Mouse (Mus musculus) neural tube, embryonic 13.5 days (tissue): ENCODE measurements around the gene Cep295nl. TPM values are rescaled to one million over a fixed set of nuclear protein-coding genes. Genes with fewer than 3 reads are reported as not detected.
A peak's percentile ranks its signal among the peaks of the same experiment; 100 is the strongest.

Experiments used
- ATAC-seq: fragments of 200-750 bp; cut with Nextera tagmentation; 2 replicates; pipeline ENCODE4 v1.8.0; 2017; ENCODE audit warnings: low read depth, mild to moderate bottlenecking, moderate TSS enrichment, moderate library complexity
- H3K27ac ChIP-seq: fragments of 300-500 bp; sonication (generic); replicated peaks from 2 replicates; pipeline ENCODE4 v1.5.1; 2015; ENCODE audit warnings: moderate library complexity, mild to moderate bottlenecking, inconsistent platforms
- H3K27me3 ChIP-seq: fragments of 300-500 bp; sonication (generic); 2 replicates; pipeline ENCODE4 v1.6.1; 2015; ENCODE audit warnings: mild to moderate bottlenecking, inconsistent platforms
- H3K36me3 ChIP-seq: fragments of 300-500 bp; sonication (generic); 2 replicates; pipeline ENCODE4 v1.6.1; 2015; ENCODE audit warnings: mild to moderate bottlenecking, inconsistent platforms
- H3K4me1 ChIP-seq: fragments of 300-500 bp; sonication (generic); replicated peaks from 2 replicates; pipeline ENCODE4 v1.6.1; 2015; ENCODE audit warnings: inconsistent platforms
- H3K4me2 ChIP-seq: fragments of 300-500 bp; sonication (generic); 2 replicates; pipeline ENCODE4 v1.6.1; 2015; ENCODE audit warnings: inconsistent platforms, mild to moderate bottlenecking, moderate library complexity
- H3K4me3 ChIP-seq: fragments of 300-500 bp; sonication (generic); 2 replicates; pipeline ENCODE4 v1.5.1; 2015; ENCODE audit warnings: mild to moderate bottlenecking, inconsistent platforms
- H3K9ac ChIP-seq: fragments of 300-500 bp; sonication (generic); 2 replicates; pipeline ENCODE4 v1.6.1; 2015; ENCODE audit warnings: moderate library complexity, mild to moderate bottlenecking, inconsistent platforms
- H3K9me3 ChIP-seq: fragments of 300-500 bp; sonication (generic); 2 replicates; pipeline ENCODE4 v1.6.1; 2016; ENCODE audit warnings: inconsistent platforms
- WGBS: fragments of 180-500 bp; shearing (Covaris S2); methylation state at CpG from one replicate; pipeline ENCODE4 v1.1.7; 2015; 5-methylcytosine and 5-hydroxymethylcytosine counted together
- polyA plus RNA-seq: library from polyadenylated mRNA; unstranded; fragments of >200 nt; fragmentation: Nextera tagmentation; extraction: Ambion mirVana; gene quantifications from 2 replicates; pipeline ENCODE4 v1.2.1, GENCODE M21; 2015

The Cep295nl gene
- polyA plus RNA-seq, 1 experiment from 2014 or later: 0.13 TPM

DNA sequence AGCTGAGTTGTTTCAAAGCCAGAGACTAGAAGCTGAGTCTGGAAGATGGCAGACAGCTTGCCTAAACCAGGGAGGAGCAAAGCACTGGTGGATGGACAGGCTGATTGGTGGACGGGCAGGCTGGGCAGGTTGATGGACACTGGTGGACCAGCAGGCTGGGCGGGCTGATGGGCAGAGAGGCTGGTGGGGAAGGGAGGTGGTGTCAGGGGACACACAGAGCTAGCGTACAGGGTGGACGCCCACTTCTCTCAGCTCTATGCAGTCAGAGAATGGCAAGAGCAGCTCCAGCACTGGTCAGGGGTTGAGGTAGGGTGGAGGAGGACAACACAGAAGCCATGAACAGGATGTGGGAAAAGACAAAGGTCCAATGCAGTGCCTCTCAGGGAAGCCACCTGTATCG lies 27.0 kb upstream of the Cep295nl start:
- 87% methylated on average over 5 of the region's 5 CpGs for WGBS
- no peak overlapping the region for H3K4me2 ChIP-seq
- H3K27ac ChIP-seq: no peak overlapping the region
- H3K4me3 ChIP-seq: no peak overlapping the region
- no peaks in the 10 kb centered on the region for H3K27me3 ChIP-seq
- ATAC-seq: no peak
- no peak overlapping the region for H3K9ac ChIP-seq
- no peaks in the 10 kb centered on the region for H3K4me1 ChIP-seq
- H3K36me3 ChIP-seq: no peaks in the 10 kb centered on the region
- no peaks in the 10 kb centered on the region for H3K9me3 ChIP-seq

DNA sequence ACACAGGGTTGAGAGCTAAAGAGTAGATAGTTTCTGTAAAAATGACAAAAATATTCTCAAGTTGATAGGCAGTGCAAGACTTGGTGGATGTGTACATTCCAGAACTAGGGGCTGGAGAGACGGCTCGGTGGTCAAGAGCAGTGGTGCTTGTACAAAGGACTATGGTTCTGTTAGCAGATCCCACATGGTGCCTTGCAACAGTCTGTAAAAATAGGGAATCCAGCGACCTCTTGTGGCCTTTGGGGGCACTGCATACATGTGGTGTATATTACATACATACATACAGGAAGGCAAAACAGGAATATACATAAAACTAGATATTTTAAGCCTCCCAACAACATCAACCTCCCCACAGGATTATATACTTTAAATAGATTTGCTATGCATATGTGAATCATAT lies 26.0 kb upstream of the Cep295nl start:
- Histone ChIP-seq H3K9ac (no peak overlapping the region), H3K4me3 (no peak overlapping the region), H3K4me1 (peaks cover 4% of the 10 kb centered on the region), H3K9me3 (no peaks in the 10 kb centered on the region), H3K4me2 (no peak overlapping the region), H3K36me3 (no peaks in the 10 kb centered on the region), H3K27ac (no peak overlapping the region), H3K27me3 (no peaks in the 10 kb centered on the region)
- 63% methylated on average over 3 of the region's 3 CpGs for WGBS
- no peak for ATAC-seq

GRCm38 (mm10) chr11:118366559-118366958 lies 24.3 kb upstream of the Cep295nl start:
- WGBS: 82% methylated on average over 8 of the region's 8 CpGs

DNA sequence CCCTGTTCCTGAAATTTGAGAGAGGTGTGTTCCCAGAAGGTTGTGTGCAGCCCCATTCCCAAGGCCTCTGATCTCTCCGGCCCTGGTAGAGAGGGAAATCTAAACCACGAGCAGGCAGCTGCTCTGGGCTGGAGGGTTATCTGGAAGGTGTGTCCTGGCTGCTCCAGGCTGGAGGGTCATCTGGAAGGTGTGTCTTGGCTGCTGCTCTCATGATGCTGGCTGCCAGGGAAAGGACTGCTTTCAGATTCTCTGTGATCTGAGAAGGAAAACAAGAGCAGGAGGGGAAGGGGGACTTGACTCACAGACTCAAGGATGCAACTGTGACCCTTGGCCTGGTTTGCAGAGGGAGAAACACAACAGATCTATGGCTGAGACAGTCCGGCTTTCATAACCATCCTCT lies 23.8 kb upstream of the Cep295nl start:
- H3K9me3 ChIP-seq: no peaks in the 10 kb centered on the region
- ATAC-seq: no peak
- no peak overlapping the region for H3K4me3 ChIP-seq
- H3K4me2 ChIP-seq: no peak overlapping the region
- peaks cover 14% of the 10 kb centered on the region for H3K4me1 ChIP-seq
- no peaks in the 10 kb centered on the region for H3K36me3 ChIP-seq
- H3K9ac ChIP-seq: no peak overlapping the region
- whole genome bisulfite sequencing: 66% methylated on average over 3 of the region's 3 CpGs
- no peaks in the 10 kb centered on the region for H3K27me3 ChIP-seq
- no peak overlapping the region for H3K27ac ChIP-seq

More at GRCm38 (mm10) chr11:118366559-118366958, 24.3 kb upstream of the Cep295nl start:
- H3K4me3 ChIP-seq: no peak overlapping the region
- no peak overlapping the region for H3K4me2 ChIP-seq
- no peak overlapping the region for H3K9ac ChIP-seq
- no peaks in the 10 kb centered on the region for H3K9me3 ChIP-seq
- no peak overlapping the region for H3K27ac ChIP-seq
- no peaks in the 10 kb centered on the region for H3K36me3 ChIP-seq
- no peak for ATAC-seq
- H3K4me1 ChIP-seq: peaks cover 14% of the 10 kb centered on the region
- H3K27me3 ChIP-seq: no peaks in the 10 kb centered on the region

DNA sequence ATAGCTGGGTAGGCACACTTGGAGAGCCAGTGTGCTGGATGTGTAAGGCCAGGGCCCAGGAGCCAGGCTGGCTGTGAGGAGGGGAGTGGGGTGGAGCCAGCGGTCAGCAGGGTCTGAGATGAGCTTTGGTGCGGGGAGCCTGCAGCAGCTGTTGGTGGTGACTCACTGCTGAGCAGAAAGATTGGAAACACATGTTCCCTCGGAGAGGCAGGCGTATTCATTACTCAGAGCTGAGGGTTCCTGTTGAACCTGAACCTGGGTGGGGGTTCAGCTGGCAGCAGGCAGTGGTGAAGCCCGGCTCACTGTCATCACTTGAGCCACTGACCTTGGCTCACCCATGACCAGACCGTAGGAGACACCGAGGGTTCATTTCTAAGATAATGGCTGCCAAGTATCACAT lies 22.9 kb upstream of the Cep295nl start:
- Histone ChIP-seq H3K9ac (no peak overlapping the region), H3K4me2 (no peak overlapping the region), H3K9me3 (no peaks in the 10 kb centered on the region), H3K4me3 (no peak overlapping the region), H3K27ac (no peak overlapping the region), H3K27me3 (no peaks in the 10 kb centered on the region), H3K4me1 (peaks cover 14% of the 10 kb centered on the region), H3K36me3 (no peaks in the 10 kb centered on the region)
- 75% methylated on average over 7 of the region's 7 CpGs for WGBS
- ATAC-seq: no peak

- Histone ChIP-seq H3K4me1 (peaks cover 14% of the 10 kb centered on the region), H3K4me3 (no peak overlapping the region), H3K36me3 (no peaks in the 10 kb centered on the region), H3K27ac (no peak overlapping the region), H3K9me3 (no peaks in the 10 kb centered on the region), H3K9ac (no peak overlapping the region), H3K27me3 (no peaks in the 10 kb centered on the region), H3K4me2 (no peak overlapping the region)
- 80% methylated on average over 4 of the region's 4 CpGs for WGBS
- ATAC-seq: no peak
Observed at GRCm38 (mm10) chr11:118364021-118364420, 21.7 kb upstream of the Cep295nl start.

- no peak overlapping the region for H3K4me2 ChIP-seq
- no peaks in the 10 kb centered on the region for H3K27me3 ChIP-seq
- WGBS: 8% methylated on average over 8 of the region's 8 CpGs
- 0 out of 2 replicates have a peak overlapping the region, but pooled peaks have one; percentile 22 for H3K9ac ChIP-seq
- H3K4me1 ChIP-seq: peaks cover 14% of the 10 kb centered on the region
- H3K36me3 ChIP-seq: no peaks in the 10 kb centered on the region
- ATAC-seq: no peak; the same call in 1 of the 2 replicates
- no peaks in the 10 kb centered on the region for H3K9me3 ChIP-seq
- no peak overlapping the region for H3K4me3 ChIP-seq
- peak overlapping the region; percentile 49 for H3K27ac ChIP-seq
Observed at GRCm38 (mm10) chr11:118362971-118363518, 20.7 kb upstream of the Cep295nl start.

DNA sequence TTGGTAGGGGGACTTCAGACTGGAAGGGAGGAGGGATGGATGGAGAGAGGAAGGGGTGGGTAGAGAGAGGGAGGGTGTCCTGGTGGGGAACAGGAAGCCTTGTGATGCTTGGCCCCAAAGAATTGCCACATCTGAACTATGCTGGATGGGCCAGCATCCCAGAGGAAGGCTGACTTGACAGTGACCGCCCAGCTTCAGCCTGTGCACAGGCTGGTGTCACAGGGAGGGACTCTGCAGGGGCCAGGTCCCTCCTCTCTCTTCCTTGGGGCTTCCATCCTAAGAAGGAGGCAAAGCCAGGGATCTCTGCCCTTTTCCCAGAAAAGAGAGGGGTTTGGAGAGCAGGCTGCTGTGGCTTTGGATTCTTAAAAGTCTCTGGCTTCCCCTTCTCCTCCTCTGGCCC lies 20.2 kb upstream of the Cep295nl start:
- WGBS: 71% methylated on average over 1 of the region's 1 CpGs
- no peak overlapping the region for H3K4me2 ChIP-seq
- H3K4me3 ChIP-seq: no peak overlapping the region
- no peaks in the 10 kb centered on the region for H3K36me3 ChIP-seq
- peaks cover 14% of the 10 kb centered on the region for H3K4me1 ChIP-seq
- 0 out of 2 replicates have a peak overlapping the region, but pooled peaks have one; percentile 22 for H3K9ac ChIP-seq
- H3K27me3 ChIP-seq: no peaks in the 10 kb centered on the region
- peak overlapping the region; percentile 28; the same call in 1 of the 2 replicates for H3K27ac ChIP-seq
- H3K9me3 ChIP-seq: no peaks in the 10 kb centered on the region
- ATAC-seq: no peak

- Histone ChIP-seq H3K9me3 (no peaks in the 10 kb centered on the region), H3K36me3 (no peaks in the 10 kb centered on the region), H3K27ac (no peak overlapping the region), H3K4me3 (no peak overlapping the region), H3K4me1 (peaks cover 15% of the 10 kb centered on the region), H3K4me2 (no peak overlapping the region), H3K9ac (no peak overlapping the region), H3K27me3 (no peaks in the 10 kb centered on the region)
- ATAC-seq: no peak
- 70% methylated on average over 10 of the region's 10 CpGs for WGBS
Observed at GRCm38 (mm10) chr11:118360907-118361341, 18.6 kb upstream of the Cep295nl start.

GRCm38 (mm10) chr11:118360491-118360890 lies 18.2 kb upstream of the Cep295nl start:
- H3K27me3 ChIP-seq: no peaks in the 10 kb centered on the region
- no peak for ATAC-seq
- no peaks in the 10 kb centered on the region for H3K9me3 ChIP-seq
- no peak overlapping the region for H3K27ac ChIP-seq
- no peaks in the 10 kb centered on the region for H3K36me3 ChIP-seq
- H3K4me3 ChIP-seq: no peak overlapping the region
- WGBS: 83% methylated on average over 7 of the region's 7 CpGs
- H3K9ac ChIP-seq: no peak overlapping the region
- no peak overlapping the region for H3K4me2 ChIP-seq
- peaks cover 19% of the 10 kb centered on the region for H3K4me1 ChIP-seq

DNA sequence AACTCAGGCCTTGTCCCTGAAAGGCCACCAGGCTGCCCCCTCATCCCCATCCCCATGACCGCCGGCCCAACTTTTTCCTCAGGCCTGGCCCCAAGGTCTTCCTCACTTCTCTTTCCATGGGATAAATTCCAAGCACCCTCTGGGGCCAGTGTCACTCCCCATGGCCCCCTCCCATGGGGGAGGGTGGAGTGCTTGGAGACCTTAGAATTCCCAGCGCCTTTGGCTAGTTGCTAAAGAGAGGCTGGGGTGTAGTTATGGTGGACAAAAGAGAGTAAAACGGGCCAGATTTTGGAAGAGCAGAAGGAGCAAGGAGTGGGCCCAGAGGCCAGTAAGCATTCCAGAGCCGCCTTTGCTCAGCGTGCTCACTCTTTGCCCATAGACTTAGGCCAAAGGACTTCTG lies 13.3 kb upstream of the Cep295nl start, which contains the start of gene Timp2:
TSS of gene Timp2 (minus strand) at position 101 of the 400 bp plus-strand sequence.
- Histone ChIP-seq H3K36me3 (no peaks in the 10 kb centered on the region), H3K9ac (peak within 1 kb of the TSS; percentile 95), H3K27ac (peak within 1 kb of the TSS; percentile 89), H3K9me3 (no peaks in the 10 kb centered on the region), H3K4me3 (peak within 1 kb of the TSS; percentile 75), H3K4me1 (peaks cover 35% of the 10 kb centered on the region), H3K4me2 (peak within 1 kb of the TSS; percentile 87), H3K27me3 (no peaks in the 10 kb centered on the region)
- ATAC-seq: no peak
- WGBS: 31% methylated on average over 6 of the region's 6 CpGs

GRCm38 (mm10) chr11:118355205-118355604 lies 12.9 kb upstream of the Cep295nl start:
- H3K9me3 ChIP-seq: no peaks in the 10 kb centered on the region
- H3K4me3 ChIP-seq: peak overlapping the region; percentile 75
- H3K27ac ChIP-seq: peak overlapping the region; percentile 89
- H3K36me3 ChIP-seq: no peaks in the 10 kb centered on the region
- H3K4me2 ChIP-seq: peak overlapping the region; percentile 87
- no peaks in the 10 kb centered on the region for H3K27me3 ChIP-seq
- peak overlapping the region; percentile 95 for H3K9ac ChIP-seq
- peak; percentile 96 for ATAC-seq
- H3K4me1 ChIP-seq: peaks cover 35% of the 10 kb centered on the region
- under 1% methylated on average over 34 of the region's 43 CpGs for WGBS
